Mouse (Mus musculus): ENCODE data around the gene Gnb3.
A peak's percentile ranks its signal among the peaks of the same experiment; 100 is the strongest.

The Gnb3 gene

GRCm38 (mm10) chr6:124840241-124841167 is at the start of gene Gnb3:
Gene Gnb3 (minus strand): TSS chr6:124840275.
- DNase-seq (ENCODE audit: extremely low spot score, low spot score), result no peak

GRCm38 (mm10) chr6:124888555-124889125 is 48.6 kb upstream of the Gnb3 start:
- DNase-seq (ENCODE audit: extremely low spot score, low spot score), result no peak

- DNase-seq (ENCODE audit: extremely low spot score, low spot score), result no peak
Measured at GRCm38 (mm10) chr6:124887986-124888385, 47.9 kb upstream of the Gnb3 start, which contains the start of gene Cd4. Gene Cd4 (minus strand): TSS chr6:124888221.

- no peak for DNase-seq (ENCODE audit: extremely low spot score, low spot score)
Measured at GRCm38 (mm10) chr6:124885956-124886381, 45.9 kb upstream of the Gnb3 start.

GRCm38 (mm10) chr6:124884714-124885500 is 44.8 kb upstream of the Gnb3 start:
- no peak for DNase-seq (ENCODE audit: extremely low spot score, low spot score)

GRCm38 (mm10) chr6:124883351-124883750 is 43.3 kb upstream of the Gnb3 start:
- no peak for DNase-seq (ENCODE audit: extremely low spot score, low spot score)

- DNase-seq (ENCODE audit: extremely low spot score, low spot score), result no peak
Measured at GRCm38 (mm10) chr6:124881821-124882220, 41.7 kb upstream of the Gnb3 start.

- no peak for DNase-seq (ENCODE audit: extremely low spot score, low spot score)
Measured at GRCm38 (mm10) chr6:124879390-124879789, 39.3 kb upstream of the Gnb3 start.

GRCm38 (mm10) chr6:124874348-124874747 is 34.3 kb upstream of the Gnb3 start:
- DNase-seq (ENCODE audit: extremely low spot score, low spot score), result no peak

- DNase-seq (ENCODE audit: extremely low spot score, low spot score), result no peak
Measured at GRCm38 (mm10) chr6:124866560-124866959, 26.5 kb upstream of the Gnb3 start.

- DNase-seq (ENCODE audit: extremely low spot score, low spot score), result no peak
Measured at GRCm38 (mm10) chr6:124865766-124866362, 25.8 kb upstream of the Gnb3 start.

GRCm38 (mm10) chr6:124863658-124864298 is 23.7 kb upstream of the Gnb3 start, which contains the start of gene Gpr162:
Gene Gpr162 (minus strand): TSS chr6:124863983.
- DNase-seq (ENCODE audit: extremely low spot score, low spot score), result peak; percentile 77

GRCm38 (mm10) chr6:124863125-124863657 is 23.1 kb upstream of the Gnb3 start:
- no peak for DNase-seq (ENCODE audit: extremely low spot score, low spot score)

- no peak for DNase-seq (ENCODE audit: extremely low spot score, low spot score)
Measured at GRCm38 (mm10) chr6:124862406-124863124, 22.5 kb upstream of the Gnb3 start.

- no peak for DNase-seq (ENCODE audit: extremely low spot score, low spot score)
Measured at GRCm38 (mm10) chr6:124861802-124862201, 21.7 kb upstream of the Gnb3 start.

GRCm38 (mm10) chr6:124861266-124861665 is 21.2 kb upstream of the Gnb3 start:
- DNase-seq (ENCODE audit: extremely low spot score, low spot score), result no peak

GRCm38 (mm10) chr6:124860511-124860910 is 20.4 kb upstream of the Gnb3 start:
- DNase-seq (ENCODE audit: extremely low spot score, low spot score), result no peak

GRCm38 (mm10) chr6:124859725-124860124 is 19.6 kb upstream of the Gnb3 start:
- peak; percentile 88 for DNase-seq (ENCODE audit: extremely low spot score, low spot score)

GRCm38 (mm10) chr6:124858561-124859318 is 18.7 kb upstream of the Gnb3 start:
- no peak for DNase-seq (ENCODE audit: extremely low spot score, low spot score)

Measured in neural tube, embryonic 10.5 days (tissue).